Mouse (Mus musculus) left cerebral cortex, postnatal 36 days (tissue): ENCODE measurements around the gene Dmrt1. TPM values are rescaled to one million over a fixed set of nuclear protein-coding genes. Genes with fewer than 3 reads are reported as not detected.

Experiments used
- DNase-seq, 2 experiments: peaks; one replicate each; pipeline ENCODE4 v3.0.0; 2021 to 2022; ENCODE audit warnings: low spot score in 2 of 2, mixed read lengths in 1 of 2
- intact Hi-C: fragments of 180-260 bp; cut with DNase I; formaldehyde crosslinking; loops from one replicate; pipeline ENCODE4 v1.15.1; 2025
- total RNA-seq, 2 experiments: library from RNA; stranded (reverse); gene quantifications; 2 replicates each; pipeline ENCODE4 v1.2.3; 2021

The Dmrt1 gene
- total RNA-seq, 2 experiments from 2014 or later = not detected

DNA sequence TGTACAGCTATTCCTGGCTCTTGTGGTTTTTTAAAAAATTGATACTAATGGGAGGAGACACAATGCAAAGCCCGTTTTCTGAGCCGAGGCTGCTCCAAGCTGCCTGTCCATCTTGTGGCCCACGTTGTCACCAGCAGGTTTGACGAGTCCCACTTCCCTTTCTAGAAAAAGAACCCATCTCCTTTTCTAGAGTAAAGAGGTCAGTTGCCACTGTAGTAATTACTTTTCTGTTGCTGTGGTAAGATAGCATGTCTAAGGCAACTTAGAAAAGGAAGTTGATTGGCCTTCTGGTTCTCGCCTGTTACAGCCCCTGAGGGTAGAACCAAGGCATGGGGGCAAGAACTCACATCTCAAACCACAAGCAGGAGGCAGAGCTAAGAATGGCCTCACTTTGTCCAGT lies 45.6 kb downstream of the Dmrt1 start:
- DNase-seq = no peak
- intact Hi-C loops = no loop called here

DNA sequence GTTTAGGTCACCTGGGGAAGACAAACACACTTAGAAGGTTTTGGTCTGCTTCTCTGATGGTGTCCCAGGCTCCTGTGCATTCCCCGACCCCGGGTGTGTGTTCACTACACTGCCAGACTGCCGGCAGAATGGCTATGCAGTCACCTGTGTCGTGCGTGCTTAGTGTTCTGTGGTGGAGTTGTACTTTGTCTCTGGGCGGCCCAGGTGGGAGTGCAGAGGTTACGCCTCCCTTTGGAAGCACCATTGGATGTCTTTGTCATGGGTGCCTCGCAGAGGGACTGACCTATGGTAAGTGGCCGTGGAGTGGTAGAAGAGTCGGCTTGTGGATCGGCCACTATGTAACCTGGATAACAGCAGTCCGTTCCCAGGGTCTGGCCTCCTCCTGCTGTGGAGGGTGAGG lies 59.0 kb downstream of the Dmrt1 start:
- DNase-seq = no peak

DNA sequence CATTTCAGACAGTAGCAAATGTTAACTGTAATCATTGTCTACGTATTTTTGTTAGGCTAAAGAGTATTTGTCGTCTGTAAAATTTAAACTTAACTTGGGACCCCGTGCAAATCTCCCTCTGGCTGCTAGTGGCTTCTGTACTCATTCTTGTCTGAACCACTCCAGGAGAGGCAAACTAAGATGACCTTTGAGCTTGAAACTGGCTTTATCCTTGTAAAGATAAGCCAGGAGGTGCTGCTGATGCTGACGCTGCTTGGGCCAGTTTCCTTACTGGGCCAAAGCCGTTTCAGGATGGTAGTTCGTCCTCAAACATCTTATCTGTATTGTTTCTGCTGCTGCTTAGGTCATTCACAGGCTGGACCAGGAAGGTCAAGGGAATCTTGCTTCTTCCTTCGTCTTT lies 64.4 kb downstream of the Dmrt1 start:
- DNase-seq = no peak
- intact Hi-C loops = no loop called here

More for the DNA sequence above, 59.0 kb downstream of the Dmrt1 start:
- intact Hi-C loops = no loop called here

DNA sequence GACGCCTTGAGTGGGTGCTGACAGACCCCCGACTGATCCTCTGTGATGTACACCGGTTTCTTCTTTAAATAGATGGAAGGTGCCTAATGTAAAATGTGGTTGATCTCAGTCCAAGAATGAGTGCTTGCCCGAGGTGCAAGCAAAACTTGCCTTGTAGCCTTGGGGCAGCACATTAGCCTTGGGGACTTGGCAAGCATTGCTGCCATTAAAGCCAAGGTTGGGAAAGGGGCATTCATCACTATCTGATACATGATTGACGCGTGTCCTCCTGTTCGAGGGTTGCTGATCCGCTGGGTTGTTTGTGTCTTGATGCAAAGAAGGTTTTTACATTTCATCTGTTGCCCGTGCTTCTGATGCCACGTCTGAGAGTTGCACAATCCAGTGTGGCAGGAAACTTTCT lies 69.0 kb downstream of the Dmrt1 start:
- intact Hi-C loops = no loop called here

DNA sequence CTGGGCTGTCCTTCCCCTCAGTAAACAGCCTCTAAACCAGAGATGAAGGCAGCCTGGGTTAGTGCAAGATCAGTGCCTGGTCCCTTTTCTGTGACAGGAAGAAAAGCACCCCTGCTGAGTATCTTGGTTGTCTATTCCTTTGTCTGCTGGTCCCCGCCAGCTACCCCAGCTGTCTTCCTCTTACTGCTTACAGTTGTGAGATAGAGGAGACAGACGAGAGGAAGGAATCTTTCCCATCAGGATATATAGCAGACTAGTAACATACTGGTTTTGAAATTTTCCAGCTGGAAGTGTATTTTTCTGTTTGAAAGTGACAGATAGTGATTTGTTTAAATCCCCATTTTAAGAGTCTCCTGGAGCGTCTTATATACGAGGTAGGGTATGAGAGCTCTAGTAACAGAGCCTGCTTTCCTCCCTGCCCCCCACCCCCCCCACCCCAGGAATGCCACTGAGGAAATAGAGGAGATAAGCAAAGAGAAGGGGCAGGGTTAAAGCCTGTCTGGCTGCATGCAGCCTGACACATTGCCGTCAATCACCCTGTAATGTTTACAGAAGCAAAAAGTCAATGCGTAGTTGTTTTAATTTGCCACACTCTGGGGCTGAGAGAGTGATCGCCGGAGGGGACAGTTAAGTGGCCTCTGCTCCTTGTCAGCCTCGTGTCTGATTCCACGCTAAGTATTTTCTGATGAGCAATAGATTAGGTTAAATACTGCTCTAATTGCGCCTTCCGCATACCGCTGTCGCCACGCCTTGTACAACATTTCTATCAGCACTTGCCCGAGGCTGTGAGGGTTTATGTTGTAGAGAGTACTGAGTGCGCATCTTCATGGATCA lies 69.8 kb downstream of the Dmrt1 start:
- DNase-seq = no peak
- intact Hi-C loops = no loop called here

More for the DNA sequence above, 69.0 kb downstream of the Dmrt1 start:
- no peak for DNase-seq

DNA sequence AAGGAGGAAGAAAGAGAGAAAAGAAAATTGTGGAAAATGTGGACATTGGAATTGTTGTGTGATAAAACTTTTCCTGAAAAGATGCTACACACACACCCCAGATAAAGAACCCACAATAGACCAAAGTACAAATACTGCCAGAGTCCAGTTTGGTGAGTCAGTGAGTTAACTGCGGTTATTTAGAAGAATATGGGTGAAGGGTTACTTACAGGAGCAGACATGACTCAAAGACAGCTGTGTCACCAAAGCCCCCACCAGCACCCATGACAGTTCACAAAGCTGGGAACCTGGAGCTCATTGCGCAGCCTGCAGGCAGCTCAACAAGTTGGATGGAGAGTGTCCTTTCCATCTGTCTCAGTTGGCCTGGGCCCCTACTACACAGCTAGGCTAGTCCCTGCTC lies 72.9 kb downstream of the Dmrt1 start:
- no peak for DNase-seq
- intact Hi-C loops = no loop called here

DNA sequence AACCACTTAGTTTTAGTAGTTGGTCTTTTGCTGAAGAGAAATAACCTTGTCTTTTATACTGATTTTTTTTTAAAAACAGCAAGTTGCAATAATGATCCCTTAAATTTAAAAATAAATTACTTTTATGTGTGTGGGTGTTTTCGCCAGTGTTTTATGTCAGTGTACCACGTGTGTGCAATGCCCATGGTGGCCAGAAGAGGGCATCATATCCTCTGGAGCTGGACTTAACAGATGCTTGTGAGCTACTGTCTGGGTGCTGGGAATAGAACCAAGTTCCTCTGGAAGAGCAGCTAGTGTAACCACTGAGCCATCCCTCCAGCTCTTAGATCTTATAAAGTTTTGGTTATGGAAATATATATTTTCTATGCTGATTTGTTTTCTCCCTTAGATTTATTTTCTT lies 74.0 kb downstream of the Dmrt1 start:
- intact Hi-C loops = no loop called here
- DNase-seq = no peak

DNA sequence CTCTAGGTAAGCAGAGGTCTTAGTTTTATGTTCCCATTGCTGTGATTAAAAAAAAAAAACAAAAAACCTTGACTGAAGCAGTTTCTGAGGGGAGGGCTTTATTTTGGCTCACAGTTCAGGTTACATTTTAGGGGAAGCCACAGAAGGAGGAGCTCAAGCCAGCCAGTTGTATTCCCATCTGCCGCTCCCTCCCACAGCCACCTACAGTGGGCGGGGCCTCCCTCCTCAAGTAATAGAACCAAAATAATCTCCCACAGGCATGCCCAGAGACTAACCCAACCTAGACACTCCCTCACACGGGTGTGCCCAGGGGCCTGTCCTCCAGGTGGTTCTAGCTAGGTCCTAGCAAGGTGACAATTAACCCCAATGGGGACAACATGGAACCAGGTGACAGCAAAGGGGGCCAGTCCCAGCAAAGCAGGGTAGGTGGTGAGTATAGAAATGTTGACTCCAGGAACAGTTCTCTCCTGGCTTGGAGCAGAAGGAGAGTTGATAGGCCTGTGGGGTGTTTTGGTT lies 92.4 kb downstream of the Dmrt1 start:
- DNase-seq = no peak
- intact Hi-C loops = no loop called here

DNA sequence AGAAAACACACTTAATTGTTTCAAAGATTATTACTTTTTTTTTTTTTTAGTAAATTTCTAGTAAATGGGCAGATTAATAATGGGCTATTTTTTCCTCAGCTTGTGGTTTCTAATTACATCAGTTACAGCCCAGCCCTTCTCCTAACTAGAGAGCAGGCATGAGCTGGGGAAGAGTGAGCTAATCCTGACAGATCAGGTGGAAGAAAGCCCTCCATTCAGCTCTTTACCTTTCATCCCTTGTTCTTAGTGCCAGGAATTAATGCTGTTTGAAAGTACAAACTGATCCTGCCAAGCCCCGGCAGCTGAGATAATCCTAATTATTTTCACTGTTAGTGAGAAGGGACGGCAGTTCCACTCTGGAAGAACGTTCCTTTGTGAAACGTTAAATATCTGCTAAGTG lies 93.2 kb downstream of the Dmrt1 start:
- intact Hi-C loops = no loop called here
- no peak for DNase-seq

DNA sequence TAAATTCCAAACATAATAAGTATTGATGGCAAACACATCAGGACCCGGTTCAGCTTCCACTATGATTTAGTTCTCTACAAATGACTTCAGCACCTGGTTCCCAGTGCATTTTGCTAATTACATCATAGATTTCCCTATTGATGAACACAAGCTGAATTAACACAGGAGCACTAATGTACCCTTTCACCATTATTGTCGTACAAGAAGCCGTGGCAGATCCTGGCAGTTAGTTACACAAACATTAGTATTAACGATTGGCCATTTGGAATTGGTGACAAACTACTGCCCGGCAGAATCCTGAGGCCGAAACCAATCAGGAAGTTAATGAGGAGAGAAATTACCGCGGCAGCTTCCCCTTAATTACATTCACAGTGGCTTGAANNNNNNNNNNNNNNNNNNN lies 96.5 kb downstream of the Dmrt1 start:
- intact Hi-C loops = no loop called here
- no peak for DNase-seq

DNA sequence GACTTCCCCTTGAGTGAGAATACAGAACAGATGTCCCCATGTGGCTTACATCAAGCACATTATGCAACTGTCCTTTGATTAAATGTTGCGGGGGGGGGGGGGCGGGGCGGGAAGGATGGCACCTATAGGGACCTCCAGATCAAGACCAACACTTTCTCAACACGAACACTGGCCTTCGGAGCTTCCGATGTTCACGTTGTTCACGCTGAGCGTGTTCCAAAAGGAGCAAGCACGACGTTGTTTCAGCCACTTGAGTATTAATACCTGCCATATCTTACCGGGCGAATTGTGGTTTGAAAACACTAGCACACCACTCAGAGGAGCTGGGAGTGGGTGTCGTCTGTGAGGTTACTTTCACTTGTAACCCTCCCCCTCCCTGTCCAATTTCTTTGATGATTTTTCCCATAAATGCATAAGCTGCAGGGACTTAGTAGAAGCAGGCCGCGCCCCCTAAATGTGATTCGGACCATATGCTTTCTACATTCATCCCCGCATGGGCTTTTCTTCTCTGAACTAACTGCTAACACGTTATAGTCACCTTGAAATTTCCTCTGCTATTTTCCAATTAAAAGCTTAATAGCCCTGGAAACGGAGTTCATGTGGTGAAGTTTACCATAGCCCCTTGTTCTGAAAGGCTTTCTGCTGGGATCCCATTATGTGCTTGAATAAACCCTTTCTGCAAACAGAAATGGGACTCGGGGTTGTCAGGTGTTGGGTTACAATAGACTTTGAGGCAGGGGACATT lies 102.2 kb downstream of the Dmrt1 start:
- intact Hi-C loops = loop anchor here (5.0 kb wide), 1 partner anchor 710 kb away; no protein-coding TSS in a partner anchor
- DNase-seq = no peak

DNA sequence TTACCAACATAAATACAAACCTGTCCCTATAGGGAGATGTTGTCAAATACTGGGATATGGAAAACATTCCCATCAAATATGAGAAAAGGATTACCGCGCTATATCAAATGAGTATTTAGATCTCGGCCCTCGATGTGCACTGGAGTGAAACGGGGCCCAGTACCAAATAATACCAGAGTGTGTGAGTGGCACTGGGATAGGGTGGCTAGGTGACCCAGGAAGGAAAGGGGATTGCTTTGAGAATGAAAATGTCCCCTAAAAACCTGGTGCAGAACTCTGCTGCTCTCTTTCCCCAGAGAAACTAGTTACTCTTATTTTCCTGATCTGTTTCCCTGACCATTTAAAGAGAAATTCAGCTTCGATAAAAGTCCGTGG lies 102.8 kb downstream of the Dmrt1 start:
- no peak for DNase-seq
- intact Hi-C loops = loop anchor here (5.0 kb wide), 1 partner anchor 711 kb away; no protein-coding TSS in a partner anchor

DNA sequence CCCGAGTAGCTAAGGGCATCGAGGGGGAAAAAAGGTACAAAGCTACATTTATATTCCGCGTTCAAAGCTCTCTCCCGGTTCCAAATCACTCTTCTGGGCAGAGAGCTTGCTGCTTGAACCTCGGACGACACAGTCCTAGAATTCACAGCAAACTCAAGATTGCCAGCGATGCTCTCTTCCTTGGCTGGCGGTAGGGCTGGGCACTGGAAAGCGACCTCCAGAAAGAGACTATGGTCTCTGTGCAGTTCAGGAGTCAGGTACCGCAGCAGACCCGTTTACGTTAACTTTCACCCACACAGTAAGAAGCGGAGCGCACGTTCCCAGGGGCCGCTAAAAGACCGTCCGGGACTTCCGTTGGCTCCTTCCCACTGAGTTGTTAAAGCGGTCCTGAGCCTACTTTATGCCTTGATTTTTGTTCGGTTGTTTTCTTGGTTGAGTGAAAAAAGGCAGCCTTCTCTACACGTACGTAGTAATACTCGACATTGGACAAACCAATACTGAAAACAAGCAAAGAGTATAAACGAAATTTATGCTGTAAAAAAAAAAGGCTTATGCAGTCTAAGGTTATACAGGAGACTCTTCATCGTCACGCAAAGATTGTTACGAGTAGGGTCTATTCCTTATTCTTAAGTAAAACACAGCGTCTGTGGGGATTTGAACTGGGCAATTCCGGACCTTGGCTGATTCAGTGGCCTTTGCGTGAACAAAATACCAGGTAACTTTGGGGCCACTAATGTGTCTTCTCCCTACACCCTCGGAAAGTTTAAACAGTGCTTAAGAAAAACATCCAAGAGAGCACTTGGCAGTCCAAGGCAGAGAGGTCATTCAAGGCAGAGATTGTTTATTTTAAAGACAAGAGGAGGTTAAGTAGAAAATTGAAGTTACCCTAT lies 103.8 kb downstream of the Dmrt1 start:
- DNase-seq = peak in 1 of 2 experiments; percentile 15
- intact Hi-C loops = loop anchor here (5.0 kb wide), 1 partner anchor 712 kb away; no protein-coding TSS in a partner anchor

DNA sequence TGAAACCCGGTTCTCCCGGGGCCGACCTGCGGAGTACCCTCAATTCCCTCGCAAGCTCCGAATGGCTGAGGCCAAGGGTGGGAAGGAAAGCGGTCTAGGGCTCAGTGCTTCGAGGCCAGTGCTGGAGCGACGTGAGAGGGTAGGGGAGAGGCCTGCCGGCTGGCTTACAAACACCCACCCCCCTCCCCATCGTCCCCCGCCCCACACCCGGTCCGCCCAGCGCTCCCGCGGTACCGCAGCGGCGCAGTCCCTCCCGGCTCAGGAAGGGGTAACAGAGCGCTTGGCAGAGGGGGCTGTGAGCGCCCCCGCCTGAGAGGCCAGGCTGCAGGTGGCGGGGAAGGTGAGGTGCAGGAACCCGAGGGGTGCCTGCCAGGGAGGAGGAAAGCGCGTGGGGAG lies 104.6 kb downstream of the Dmrt1 start, which contains the start of gene Dmrt3:
Gene Dmrt3, plus strand, starts transcription at position 287 of the 396 bp plus-strand sequence.
- intact Hi-C loops = loop anchor here (2.0 to 10.0 kb wide), 2 partner anchors 63 to 375 kb away; partner anchors contain the start of genes Dmrt2 and Kank1
- no peak for DNase-seq

DNA sequence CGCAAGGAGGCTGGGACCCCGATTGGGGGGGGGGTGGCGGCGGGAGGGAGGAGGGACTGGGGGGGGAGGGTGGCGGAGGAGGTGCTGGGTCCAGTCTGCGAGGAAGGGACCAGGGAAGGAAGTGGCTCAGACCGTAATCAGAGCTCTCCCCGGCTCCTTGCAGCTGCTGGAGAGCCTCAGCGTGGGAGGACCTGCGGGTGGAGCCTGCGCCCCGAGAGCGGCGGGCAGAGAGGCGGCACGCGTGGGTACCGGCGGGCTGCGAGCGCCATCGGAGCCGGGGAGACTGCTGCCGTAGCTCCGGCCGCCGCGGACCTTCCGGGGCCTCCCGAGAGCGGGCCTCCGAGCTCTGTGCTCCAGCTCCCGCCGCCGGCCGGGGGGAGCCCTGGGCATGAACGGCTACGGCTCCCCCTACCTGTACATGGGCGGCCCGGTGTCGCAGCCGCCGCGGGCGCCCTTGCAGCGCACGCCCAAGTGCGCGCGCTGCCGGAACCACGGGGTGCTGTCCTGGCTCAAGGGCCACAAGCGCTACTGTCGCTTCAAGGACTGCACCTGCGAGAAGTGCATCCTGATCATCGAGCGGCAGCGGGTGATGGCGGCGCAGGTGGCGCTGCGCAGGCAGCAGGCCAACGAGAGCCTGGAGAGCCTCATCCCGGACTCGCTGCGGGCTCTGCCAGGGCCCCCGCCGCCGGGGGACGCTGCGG lies 105.1 kb downstream of the Dmrt1 start:
- peak in 1 of 2 experiments; percentile 29 for DNase-seq
- intact Hi-C loops = loop anchor here (2.0 to 10.0 kb wide), 2 partner anchors 62 to 376 kb away; partner anchors contain the start of genes Dmrt2 and Kank1

DNA sequence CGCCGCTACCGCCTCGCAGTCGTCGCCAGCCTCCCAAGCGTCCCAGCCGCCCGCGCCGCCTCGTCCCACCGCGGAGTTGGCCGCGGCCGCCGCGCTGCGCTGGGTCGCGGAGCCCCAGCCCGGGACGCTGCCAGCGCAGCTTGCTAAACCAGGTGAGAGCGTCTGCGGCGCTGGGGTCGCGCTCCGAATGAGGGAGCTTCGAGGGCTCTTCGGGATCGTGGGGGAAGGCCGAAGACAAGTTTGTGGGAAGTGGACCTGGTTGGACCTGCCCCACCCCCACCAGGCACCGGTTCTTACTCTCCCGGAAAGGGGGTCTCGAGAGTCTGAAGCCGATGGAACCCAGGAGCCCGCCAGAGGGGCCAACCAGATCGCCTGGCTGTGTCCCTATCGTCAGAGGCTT lies 105.7 kb downstream of the Dmrt1 start:
- intact Hi-C loops = loop anchor here (2.0 to 10.0 kb wide), 2 partner anchors 62 to 376 kb away; partner anchors contain the start of genes Dmrt2 and Kank1

DNA sequence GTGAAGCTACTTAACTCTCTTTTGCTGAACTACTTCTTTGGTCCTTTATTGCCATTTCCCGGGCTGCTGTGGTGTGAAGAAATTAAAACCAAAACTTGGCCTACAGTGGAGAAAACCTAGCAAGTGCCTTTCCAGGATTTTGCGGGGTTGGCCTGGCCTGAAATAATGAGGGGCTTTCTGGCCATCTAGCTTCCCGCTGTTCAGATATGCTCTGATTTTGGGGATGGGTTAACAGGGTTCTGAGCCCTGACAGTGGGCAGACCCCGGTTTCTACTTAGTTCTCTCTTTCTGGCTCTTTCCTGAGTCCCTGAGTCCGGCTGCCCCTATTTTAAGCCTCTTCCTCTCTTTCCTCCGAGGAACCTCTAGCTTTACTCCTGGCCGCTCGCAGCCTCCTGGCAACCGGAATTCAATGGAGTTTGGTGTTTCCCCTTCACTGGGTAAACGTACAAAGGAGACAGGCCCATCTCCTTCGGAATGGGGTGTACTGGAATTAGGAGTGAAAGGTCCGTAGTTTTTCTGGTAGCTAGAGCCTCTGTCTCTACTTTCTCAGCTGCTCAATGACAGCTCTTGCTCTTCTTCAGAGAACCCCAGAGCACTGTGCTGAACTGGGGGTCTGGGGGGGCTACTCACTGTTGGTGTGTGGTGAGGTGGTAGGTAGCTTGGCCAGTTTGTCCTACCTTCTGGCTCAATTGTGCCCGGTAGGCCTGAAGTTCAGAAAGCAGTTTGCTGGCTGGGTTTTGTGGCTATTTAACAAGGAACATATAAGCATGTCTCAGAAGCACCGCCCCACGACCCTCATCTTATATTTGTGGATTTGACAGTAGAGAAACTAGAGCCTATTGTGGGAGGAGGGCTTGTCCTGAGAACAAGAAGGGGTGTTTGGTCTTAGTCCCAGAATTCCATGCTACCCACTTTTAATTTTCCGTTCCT lies 106.7 kb downstream of the Dmrt1 start:
- intact Hi-C loops = loop anchor here (2.0 to 10.0 kb wide), 2 partner anchors 61 to 377 kb away; partner anchors contain the start of genes Dmrt2 and Kank1
- no peak for DNase-seq

More for the DNA sequence above, 105.7 kb downstream of the Dmrt1 start:
- DNase-seq = no peak
